Mouse (Mus musculus) brain, embryonic 14.5 days (tissue): ENCODE data around the gene Decr2.
"Not testable (repeated sequence)": the region's sequence is repeated elsewhere in the genome, so short reads cannot be mapped to it uniquely, and the experiment has no call there.

Experiments
- CTCF ChIP-seq: fragments of 200-500 bp; IDR thresholded peaks from 2 replicates; pipeline ENCODE4 v1.5.1; 2012; ENCODE audit warnings: inconsistent platforms, mild to moderate bottlenecking, moderate library complexity, borderline replicate concordance; ENCODE audit not compliant: insufficient read depth, insufficient read length; ENCODE audit errors: extremely low read depth
- POLR2A ChIP-seq: fragments of 200-500 bp; IDR thresholded peaks from 2 replicates; pipeline ENCODE4 v1.6.1; 2012; ENCODE audit warnings: mild to moderate bottlenecking, inconsistent platforms, borderline replicate concordance; ENCODE audit not compliant: poor library complexity, insufficient read depth, insufficient read length, severe bottlenecking; ENCODE audit errors: extremely low read depth

DNA sequence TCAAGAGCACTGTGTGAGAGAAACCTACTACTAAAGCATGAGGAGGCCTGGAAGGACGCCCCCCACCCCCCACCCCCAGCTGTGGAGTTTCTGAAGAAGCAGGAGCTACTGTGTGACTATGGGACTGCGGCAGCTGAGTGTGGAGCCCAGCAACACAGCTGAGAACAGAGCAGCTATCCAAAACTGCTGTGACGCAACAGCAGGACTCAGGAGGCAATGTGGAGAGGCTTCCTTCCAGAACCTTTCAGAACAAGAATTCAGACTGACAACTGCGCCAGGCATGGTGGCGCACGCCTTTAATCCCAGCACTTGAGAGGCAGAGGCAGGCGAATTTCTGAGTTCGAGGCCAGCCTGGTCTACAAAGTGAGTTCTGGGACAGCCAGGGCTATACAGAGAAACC, 49.4 kb downstream of the Decr2 start:
- TF ChIP-seq POLR2A, CTCF: not testable (repeated sequence)
